Mouse (Mus musculus) forebrain, embryonic 15.5 days (tissue): ENCODE data around the gene Lrrc42. TPM values are rescaled to one million over a fixed set of nuclear protein-coding genes. Genes with fewer than 3 reads are reported as not detected.

ENCODE experiments used
- ATAC-seq: fragments of 200-750 bp; cut with Nextera tagmentation; replicated peaks from 2 replicates; pipeline ENCODE4 v1.8.0; 2017; ENCODE audit warnings: mild to moderate bottlenecking, moderate TSS enrichment, moderate library complexity
- H3K27ac ChIP-seq: fragments of 300-500 bp; sonication (generic); replicated peaks from 2 replicates; pipeline ENCODE4 v1.5.1; 2015; ENCODE audit warnings: mild to moderate bottlenecking, inconsistent platforms
- H3K27me3 ChIP-seq: fragments of 300-500 bp; sonication (generic); 2 replicates; pipeline ENCODE4 v1.6.1; 2015; ENCODE audit warnings: inconsistent platforms
- H3K36me3 ChIP-seq: fragments of 300-500 bp; sonication (generic); 2 replicates; pipeline ENCODE4 v1.6.1; 2015; ENCODE audit warnings: mild to moderate bottlenecking, inconsistent platforms
- H3K4me1 ChIP-seq: fragments of 300-500 bp; sonication (generic); 2 replicates; pipeline ENCODE4 v1.6.1; 2015; ENCODE audit warnings: inconsistent platforms
- H3K4me2 ChIP-seq: fragments of 300-500 bp; sonication (generic); replicated peaks from 2 replicates; pipeline ENCODE4 v1.6.1; 2015; ENCODE audit warnings: mild to moderate bottlenecking, inconsistent platforms
- H3K4me3 ChIP-seq: fragments of 300-500 bp; sonication (generic); 2 replicates; pipeline ENCODE4 v1.5.1; 2015; ENCODE audit warnings: mild to moderate bottlenecking, inconsistent platforms
- H3K9ac ChIP-seq: fragments of 300-500 bp; sonication (generic); replicated peaks from 2 replicates; pipeline ENCODE4 v1.6.1; 2015; ENCODE audit warnings: mild to moderate bottlenecking, inconsistent platforms
- H3K9me3 ChIP-seq: fragments of 300-500 bp; sonication (generic); 2 replicates; pipeline ENCODE4 v1.6.1; 2016; ENCODE audit warnings: inconsistent platforms
- WGBS: fragments of 180-500 bp; shearing (Covaris S2); methylation state at CpG from one replicate; pipeline ENCODE4 v1.1.7; 2015; ENCODE audit warnings: mixed read lengths; 5-methylcytosine and 5-hydroxymethylcytosine counted together
- polyA plus RNA-seq: library from polyadenylated mRNA; unstranded; fragments of >200 nt; fragmentation: Nextera tagmentation; extraction: Ambion mirVana; gene quantifications from 2 replicates; pipeline ENCODE4 v1.2.1, GENCODE M21; 2015

The Lrrc42 gene
- polyA plus RNA-seq, 1 experiment from 2014 or later = 57.4 TPM

DNA sequence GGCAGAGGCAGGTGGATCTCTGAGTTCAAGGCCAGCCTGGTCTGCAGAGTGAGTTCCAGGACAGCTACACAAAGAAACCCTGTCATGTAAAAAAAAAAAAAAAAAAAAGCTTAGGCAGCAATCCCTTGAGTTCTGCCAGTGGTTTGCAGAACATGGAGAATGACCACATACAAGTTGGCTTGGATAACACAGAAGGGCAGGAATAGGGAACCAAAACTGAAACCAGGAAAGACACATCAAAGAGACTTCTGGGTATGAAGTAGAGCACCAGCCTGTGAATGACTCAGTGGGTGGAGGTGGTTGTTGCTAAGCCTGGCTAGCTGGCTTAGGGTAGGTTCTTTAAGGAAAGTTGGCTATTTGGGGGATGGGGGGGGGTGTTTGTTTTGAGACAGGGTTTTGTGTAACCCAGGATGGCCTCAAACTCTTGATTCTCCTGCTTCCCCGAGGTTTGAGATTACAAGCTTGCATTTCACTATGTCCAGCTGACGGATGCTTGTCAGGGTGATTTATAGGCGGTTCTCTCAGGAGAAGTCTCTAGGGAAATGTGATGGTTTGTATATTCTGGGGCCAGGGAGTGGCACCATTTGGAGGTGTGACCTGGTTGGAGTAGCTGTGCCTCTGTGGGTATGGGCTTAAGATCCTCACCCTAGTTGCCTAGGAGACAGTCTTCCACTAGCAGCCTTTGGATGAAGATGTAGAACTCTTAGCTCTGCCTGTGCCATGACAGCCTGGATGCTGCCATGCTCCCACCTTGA, 32.3 kb upstream of the Lrrc42 start:
- no peak overlapping the region for H3K27ac ChIP-seq
- no peaks in the 10 kb centered on the region for H3K4me1 ChIP-seq
- H3K36me3 ChIP-seq = 0 out of 2 replicates have a peak, but pooled peaks cover 7% of the 10 kb centered on the region
- no peak for ATAC-seq
- H3K4me3 ChIP-seq = no peak overlapping the region
- H3K9ac ChIP-seq = no peak overlapping the region
- H3K9me3 ChIP-seq = no peaks in the 10 kb centered on the region
- no peaks in the 10 kb centered on the region for H3K27me3 ChIP-seq
- H3K4me2 ChIP-seq = no peak overlapping the region
- 83% methylated on average over 3 of the region's 3 CpGs for WGBS

DNA sequence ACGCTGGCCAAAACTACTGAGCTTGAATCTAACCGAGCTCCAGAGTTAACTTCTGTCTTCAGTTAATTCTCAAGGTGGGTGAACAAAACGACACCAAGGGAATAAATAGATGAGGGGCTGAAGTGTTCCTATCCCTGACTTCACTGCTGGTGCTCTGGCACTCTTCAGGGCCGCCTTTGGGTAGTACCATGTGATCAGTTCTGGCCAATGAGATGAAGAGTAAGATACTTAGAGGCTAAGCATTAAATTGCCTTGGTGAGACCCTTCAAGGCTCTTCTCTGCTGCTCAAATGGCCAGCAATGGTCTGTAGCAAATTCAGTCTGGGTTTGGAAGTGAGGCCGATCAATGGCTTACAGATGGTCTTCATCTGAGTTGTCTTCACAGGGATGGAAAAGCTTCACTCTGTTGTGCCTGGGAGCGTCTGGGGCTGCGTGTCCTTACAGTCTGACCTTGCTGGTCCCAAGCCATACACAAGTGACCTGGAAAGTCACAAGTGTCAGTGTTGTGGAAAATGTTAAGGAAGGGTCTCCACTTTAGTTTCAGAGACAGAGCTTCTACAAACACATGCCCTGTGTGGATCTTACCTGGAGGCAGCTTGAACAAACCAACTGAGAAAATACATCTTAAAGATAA, 27.6 kb upstream of the Lrrc42 start:
- ATAC-seq = no peak
- Histone ChIP-seq H3K27me3 (no peaks in the 10 kb centered on the region), H3K9ac (no peak overlapping the region), H3K4me3 (no peak overlapping the region), H3K9me3 (no peaks in the 10 kb centered on the region), H3K4me1 (peaks cover 6% of the 10 kb centered on the region), H3K27ac (no peak overlapping the region), H3K4me2 (no peak overlapping the region), H3K36me3 (0 out of 2 replicates have a peak, but pooled peaks cover 8% of the 10 kb centered on the region)
- WGBS = 88% methylated on average over 7 of the region's 7 CpGs

GRCm38 (mm10) chr4:107278188-107278707, 24.9 kb upstream of the Lrrc42 start:
- no peak for ATAC-seq
- peaks cover 6% of the 10 kb centered on the region for H3K4me1 ChIP-seq
- H3K27ac ChIP-seq = no peak overlapping the region
- H3K9me3 ChIP-seq = no peaks in the 10 kb centered on the region
- 0 out of 2 replicates have a peak, but pooled peaks cover 8% of the 10 kb centered on the region for H3K36me3 ChIP-seq
- H3K9ac ChIP-seq = no peak overlapping the region
- H3K27me3 ChIP-seq = no peaks in the 10 kb centered on the region
- H3K4me3 ChIP-seq = no peak overlapping the region
- H3K4me2 ChIP-seq = no peak overlapping the region
- 7% methylated on average over 8 of the region's 8 CpGs for WGBS

- peaks cover 6% of the 10 kb centered on the region for H3K4me1 ChIP-seq
- no peak overlapping the region for H3K27ac ChIP-seq
- 83% methylated on average over 5 of the region's 5 CpGs for WGBS
- no peaks in the 10 kb centered on the region for H3K9me3 ChIP-seq
- H3K9ac ChIP-seq = no peak overlapping the region
- H3K4me3 ChIP-seq = no peak overlapping the region
- no peaks in the 10 kb centered on the region for H3K27me3 ChIP-seq
- 0 out of 2 replicates have a peak, but pooled peaks cover 3% of the 10 kb centered on the region for H3K36me3 ChIP-seq
- no peak overlapping the region for H3K4me2 ChIP-seq
- no peak for ATAC-seq
These were observed 21.2 kb upstream of the Lrrc42 start for GRCm38 (mm10) chr4:107274511-107274910.

DNA sequence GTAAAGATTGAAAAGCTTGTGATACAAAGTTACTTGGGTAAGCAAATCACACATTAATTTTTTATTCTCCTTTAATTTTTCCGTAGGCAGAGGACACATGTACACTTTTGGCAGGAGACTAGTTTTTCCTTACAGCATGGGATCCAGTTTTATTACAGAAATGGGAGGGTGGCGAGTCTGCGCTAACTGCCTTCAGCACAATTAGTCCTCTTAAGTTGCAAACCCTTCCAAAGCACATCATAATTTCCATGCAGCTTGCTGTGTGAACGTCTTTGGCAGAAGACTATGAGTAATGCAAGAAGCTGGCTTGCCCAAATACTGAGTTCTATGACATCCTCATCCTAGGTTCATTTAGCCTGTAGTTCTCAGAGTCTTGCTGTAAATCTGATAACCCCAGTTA, 20.4 kb upstream of the Lrrc42 start:
- ATAC-seq = no peak
- H3K27me3 ChIP-seq = no peaks in the 10 kb centered on the region
- WGBS = 73% methylated on average over 4 of the region's 4 CpGs
- H3K4me1 ChIP-seq = peaks cover 6% of the 10 kb centered on the region
- no peaks in the 10 kb centered on the region for H3K9me3 ChIP-seq
- H3K4me2 ChIP-seq = no peak overlapping the region
- no peak overlapping the region for H3K9ac ChIP-seq
- H3K4me3 ChIP-seq = no peak overlapping the region
- H3K36me3 ChIP-seq = 0 out of 2 replicates have a peak, but pooled peaks cover 3% of the 10 kb centered on the region
- no peak overlapping the region for H3K27ac ChIP-seq

DNA sequence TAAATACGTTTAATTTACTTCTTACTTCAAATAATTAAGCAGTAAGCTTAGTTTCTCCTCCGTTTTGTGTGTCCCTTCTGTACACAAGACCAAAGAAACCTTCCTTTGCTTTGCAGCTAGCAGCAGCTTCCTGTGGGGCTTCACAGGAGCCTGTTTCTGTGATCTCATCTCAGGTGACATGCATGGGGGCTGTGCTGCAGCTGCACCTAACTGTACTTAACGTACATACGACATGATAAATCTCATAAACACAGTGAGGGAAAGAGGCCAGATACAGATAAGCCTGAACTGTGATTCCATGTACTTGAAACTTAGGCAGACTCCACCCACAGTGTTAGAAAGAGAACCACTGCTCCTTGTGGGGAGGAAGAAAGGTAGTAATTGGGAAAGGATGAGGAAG, 6.7 kb upstream of the Lrrc42 start:
- Histone ChIP-seq H3K27ac (no peak overlapping the region), H3K27me3 (no peaks in the 10 kb centered on the region), H3K36me3 (peaks cover 7% of the 10 kb centered on the region), H3K4me3 (no peak overlapping the region), H3K4me1 (no peaks in the 10 kb centered on the region), H3K4me2 (no peak overlapping the region), H3K9ac (no peak overlapping the region), H3K9me3 (no peaks in the 10 kb centered on the region; the same call in 1 of the 2 replicates)
- WGBS = 77% methylated on average over 4 of the region's 4 CpGs
- no peak for ATAC-seq

- Histone ChIP-seq H3K9me3 (no peaks in the 10 kb centered on the region), H3K4me3 (peak overlapping the region; percentile 86), H3K4me1 (peaks cover 29% of the 10 kb centered on the region), H3K36me3 (no peaks in the 10 kb centered on the region), H3K9ac (peak overlapping the region; percentile 93), H3K27me3 (no peaks in the 10 kb centered on the region), H3K4me2 (peak overlapping the region; percentile 68), H3K27ac (peak overlapping the region; percentile 20; the same call in 1 of the 2 replicates)
- WGBS = 11% methylated on average over 3 of the region's 3 CpGs
- ATAC-seq = no peak
These were observed 1.1 kb upstream of the Lrrc42 start for GRCm38 (mm10) chr4:107254414-107254813.

DNA sequence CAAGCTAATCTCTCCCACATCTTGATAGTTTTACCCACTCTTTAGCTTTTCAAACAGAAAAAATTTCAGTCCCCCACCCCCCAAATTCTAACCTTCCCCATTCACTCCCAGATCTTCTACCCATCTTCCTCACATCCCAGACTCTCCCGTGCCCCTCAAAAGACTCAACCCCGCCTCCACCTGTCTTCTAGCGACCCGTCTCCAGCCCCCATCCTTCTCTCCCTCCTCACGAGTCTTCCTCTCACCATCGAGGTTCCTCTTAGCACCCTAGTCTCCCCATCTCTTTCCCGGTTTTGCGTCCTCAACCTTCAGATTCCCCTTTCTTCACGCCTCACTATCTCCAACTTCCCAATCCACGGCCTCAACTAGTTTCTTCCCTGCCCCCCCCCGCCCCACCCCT, 810 bp downstream of the Lrrc42 start:
- Histone ChIP-seq H3K36me3 (no peaks in the 10 kb centered on the region), H3K4me2 (peak overlapping the region; percentile 68), H3K27ac (peak overlapping the region; percentile 86), H3K27me3 (no peaks in the 10 kb centered on the region), H3K4me1 (peaks cover 38% of the 10 kb centered on the region), H3K4me3 (peak overlapping the region; percentile 86), H3K9ac (peak overlapping the region; percentile 93), H3K9me3 (no peaks in the 10 kb centered on the region)
- ATAC-seq = no peak
- 1% methylated on average over 11 of the region's 11 CpGs for WGBS

DNA sequence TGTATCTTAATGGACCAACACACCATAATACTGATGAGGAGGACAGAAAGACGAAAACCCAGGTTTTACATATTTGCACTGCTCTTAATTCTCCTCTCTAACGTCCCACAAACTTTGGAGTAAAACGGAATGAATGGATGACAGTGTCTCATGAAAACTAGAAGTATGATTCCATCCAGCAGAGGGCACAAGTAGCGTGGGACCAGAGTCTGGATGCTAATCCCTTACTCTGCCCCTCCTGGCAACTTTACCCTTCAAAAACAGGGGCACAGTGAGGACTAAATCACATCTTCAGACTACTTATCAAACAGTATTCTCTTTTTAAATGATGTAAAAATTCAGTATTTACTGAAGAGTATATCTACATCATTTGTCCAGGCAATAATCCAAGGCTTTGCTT, 2.8 kb downstream of the Lrrc42 start:
- Histone ChIP-seq H3K27ac (no peak overlapping the region), H3K36me3 (no peaks in the 10 kb centered on the region), H3K4me2 (no peak overlapping the region), H3K9ac (no peak overlapping the region), H3K27me3 (no peaks in the 10 kb centered on the region), H3K4me1 (peaks cover 38% of the 10 kb centered on the region), H3K9me3 (no peaks in the 10 kb centered on the region), H3K4me3 (no peak overlapping the region)
- ATAC-seq = no peak
- WGBS = 20% methylated on average over 4 of the region's 4 CpGs

DNA sequence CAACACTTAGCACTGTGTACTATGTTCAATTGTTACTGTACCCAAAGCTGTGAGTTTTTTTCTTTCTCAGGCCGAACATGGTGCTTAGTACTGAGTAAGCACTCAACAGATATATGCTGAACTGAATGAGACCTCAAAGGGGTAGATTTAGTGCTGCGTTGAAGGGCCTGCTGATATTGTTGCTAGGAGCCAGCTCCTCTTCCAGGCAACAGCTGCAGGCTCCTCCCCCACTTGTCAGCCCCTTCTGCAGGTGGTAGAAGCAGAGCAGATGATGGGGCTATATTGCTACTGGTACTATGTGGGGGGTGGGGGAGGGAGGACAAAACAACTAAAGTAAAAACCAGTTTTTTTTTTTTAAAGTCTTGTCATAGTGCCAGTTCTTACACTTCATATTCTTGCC, 3.9 kb downstream of the Lrrc42 start:
- Histone ChIP-seq H3K4me3 (no peak overlapping the region), H3K36me3 (no peaks in the 10 kb centered on the region), H3K9ac (no peak overlapping the region), H3K4me2 (no peak overlapping the region), H3K4me1 (peaks cover 36% of the 10 kb centered on the region), H3K9me3 (no peaks in the 10 kb centered on the region), H3K27ac (0 out of 2 replicates have a peak overlapping the region, but pooled peaks have one; percentile 12), H3K27me3 (no peaks in the 10 kb centered on the region)
- ATAC-seq = no peak
- 44% methylated on average over 2 of the region's 2 CpGs for WGBS

DNA sequence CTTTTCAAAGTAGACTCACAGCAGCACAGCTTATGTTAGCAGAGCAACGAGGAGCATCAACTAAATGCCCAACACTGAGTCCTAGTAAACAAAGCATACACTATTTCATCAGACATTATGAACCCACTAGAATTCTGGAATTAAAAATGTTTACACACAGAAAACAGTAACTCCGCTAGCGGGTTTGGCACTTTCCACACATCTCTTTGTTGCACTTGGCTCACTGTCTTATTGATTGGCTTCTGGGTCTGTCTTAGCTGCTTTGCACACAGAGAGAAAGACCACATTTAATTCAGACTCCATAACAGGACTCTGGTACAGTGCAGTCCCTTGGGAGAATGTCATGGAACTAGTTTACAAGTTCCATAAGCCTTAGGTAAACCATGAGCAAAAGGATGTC, 5.3 kb downstream of the Lrrc42 start:
- Histone ChIP-seq H3K9me3 (no peaks in the 10 kb centered on the region), H3K9ac (no peak overlapping the region), H3K4me1 (peaks cover 36% of the 10 kb centered on the region), H3K36me3 (peaks cover 2% of the 10 kb centered on the region), H3K27ac (no peak overlapping the region), H3K4me3 (no peak overlapping the region), H3K4me2 (no peak overlapping the region), H3K27me3 (no peaks in the 10 kb centered on the region)
- WGBS = 62% methylated on average over 3 of the region's 3 CpGs
- ATAC-seq = no peak

- Histone ChIP-seq H3K4me3 (no peak overlapping the region), H3K9ac (no peak overlapping the region), H3K27me3 (no peaks in the 10 kb centered on the region), H3K4me1 (peaks cover 30% of the 10 kb centered on the region), H3K9me3 (no peaks in the 10 kb centered on the region), H3K36me3 (peaks cover 5% of the 10 kb centered on the region), H3K4me2 (no peak overlapping the region), H3K27ac (no peak overlapping the region)
- ATAC-seq = no peak
- 74% methylated on average over 9 of the region's 9 CpGs for WGBS
These were observed 6.2 kb downstream of the Lrrc42 start for GRCm38 (mm10) chr4:107247110-107247509.
